Mouse (Mus musculus): ENCODE results near the gene Flot1. TPM values are rescaled to one million over a fixed set of nuclear protein-coding genes. Genes with fewer than 3 reads are reported as not detected.

Gene Flot1
- total and polyA plus RNA-seq, 3 experiments, result 38.1 to 64.1 TPM; not detected in 1

DNA sequence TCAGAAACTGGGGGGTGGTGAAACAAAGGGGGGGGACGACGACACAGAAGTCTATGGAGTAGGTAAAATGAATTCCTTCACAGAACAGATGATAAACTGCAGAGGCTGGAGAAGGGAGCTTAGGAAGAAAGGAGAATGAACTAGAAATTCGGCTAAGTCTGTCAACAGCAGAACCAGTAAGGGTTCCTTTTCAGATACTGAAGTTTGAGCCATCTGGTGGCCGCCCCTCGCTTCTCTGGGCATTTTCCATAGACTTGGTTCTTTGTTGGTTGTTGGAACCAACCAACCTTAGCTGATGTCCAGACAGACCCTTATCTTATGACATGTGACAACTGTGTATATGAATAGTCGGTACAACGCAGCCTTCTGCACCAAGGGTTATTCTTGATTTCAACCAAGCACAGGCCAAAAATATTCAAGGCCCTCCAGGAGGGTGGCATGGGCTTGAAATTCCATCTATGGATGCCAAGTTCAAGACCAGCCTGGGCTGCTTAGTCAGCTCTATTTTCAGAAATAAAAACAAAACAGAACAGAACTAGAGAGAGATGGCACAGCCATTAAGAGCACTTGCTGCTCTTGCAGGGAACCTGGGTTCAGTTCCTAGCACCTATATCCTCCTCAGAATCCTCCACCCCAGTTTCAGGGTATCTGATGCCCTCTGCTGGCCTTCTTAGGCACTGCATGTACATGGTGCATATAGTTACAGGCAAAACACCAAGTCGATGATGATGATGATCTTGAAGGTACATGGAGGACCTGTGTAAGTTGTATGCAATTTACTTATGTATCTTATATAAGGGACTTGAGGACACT lies 48.1 kb downstream of the Flot1 start:
- Histone ChIP-seq H3K9ac (ENCODE audit: control insufficient read depth, low read depth, low read length, poor library complexity, severe bottlenecking) (peak overlapping the region; percentile 52), H3K79me2 (ENCODE audit: control insufficient read depth, insufficient read depth, low read length, poor library complexity) (peaks cover 18% of the 10 kb centered on the region), H3K4me1 (ENCODE audit: control insufficient read depth in 1 of 2, insufficient read depth in 2 of 2, low read length in 2 of 2) (peaks cover 2 to 18% of the 10 kb centered on the region in 2 experiments; a peak in 3 of 4 replicates), H3K9me3 (replicated peaks; ENCODE audit: insufficient read depth, low read length) (no peaks in the 10 kb centered on the region), H3K36me3 (ENCODE audit: control insufficient read depth in 1 of 2, insufficient read depth in 2 of 2, low read length in 2 of 2) (peaks cover 0 to 14% of the 10 kb centered on the region in 2 experiments; a peak in 2 of 4 replicates), H3K27me3 (ENCODE audit: control insufficient read depth in 1 of 2, insufficient read depth in 2 of 2, low read length in 2 of 2) (no peaks in the 10 kb centered on the region), H3K4me3 (ENCODE audit: control insufficient read depth in 1 of 2, insufficient read depth in 1 of 2, low read depth in 2 of 2, low read length in 2 of 2) (peak overlapping the region; percentile 21 to 38), H3K27ac (ENCODE audit: control insufficient read depth, low read depth, low read length) (peak overlapping the region; percentile 88)
- peak; percentile 74 for DNase-seq (ENCODE audit: low read depth, low spot score)
- TF ChIP-seq ELF1 (IDR thresholded peaks at IDR 0.05; ENCODE audit: low read depth, low read length) (no peak), POLR2AphosphoS5 (IDR thresholded peaks at IDR 0.05; ENCODE audit: borderline replicate concordance, low read depth, low read length) (no peak), KAT2A (conservative IDR thresholded peaks at IDR 0.05; ENCODE audit: low read depth, low read length) (no peak), ZNF384 (IDR thresholded peaks at IDR 0.05; ENCODE audit: low read depth, low read length) (peak; percentile 85), CTCF (IDR thresholded peaks at IDR 0.05 in 2 of 3, conservative IDR thresholded peaks at IDR 0.05 in 1 of 3; ENCODE audit: control insufficient read depth in 1 of 3, insufficient read depth in 1 of 3, low read depth in 2 of 3, low read length in 3 of 3, poor library complexity in 1 of 3, severe bottlenecking in 1 of 3) (peak; percentile 59 to 80 (median 73)), NRF1 (IDR thresholded peaks at IDR 0.05; ENCODE audit: insufficient read depth, low read depth, low read length, poor library complexity, severe bottlenecking) (no peak), MYB (IDR thresholded peaks at IDR 0.05; ENCODE audit: low read depth, low read length) (no peak), ZC3H11A (IDR thresholded peaks at IDR 0.05; ENCODE audit: low read depth, low read length) (peak; percentile 46), CHD2 (IDR thresholded peaks at IDR 0.05; ENCODE audit: low read length) (no peak), RCOR1 (IDR thresholded peaks at IDR 0.05; ENCODE audit: low read depth, low read length) (0 out of 2 replicates have a peak, but pooled peaks have one; percentile 17), UBTF (IDR thresholded peaks at IDR 0.05; ENCODE audit: borderline replicate concordance, insufficient read depth, low read depth, low read length) (no peak), ETS1 (IDR thresholded peaks at IDR 0.05; ENCODE audit: low read depth, low read length) (no peak), SMC3 (IDR thresholded peaks at IDR 0.05; ENCODE audit: low read depth, low read length) (peak; percentile 76), GATA1 (IDR thresholded peaks at IDR 0.05; ENCODE audit: low read depth, low read length) (no peak), TBP (IDR thresholded peaks at IDR 0.05; ENCODE audit: low read depth, low read length) (0 out of 2 replicates have a peak, but pooled peaks have one; percentile 4), MAX (IDR thresholded peaks at IDR 0.05; ENCODE audit: low read length) (no peak), JUND (IDR thresholded peaks at IDR 0.05; ENCODE audit: low read depth, low read length) (no peak), E2F4 (IDR thresholded peaks at IDR 0.05; ENCODE audit: borderline replicate concordance, low read depth, low read length) (no peak), MAZ (IDR thresholded peaks at IDR 0.05; ENCODE audit: low read depth, low read length) (no peak), EP300 (IDR thresholded peaks at IDR 0.05; ENCODE audit: low read depth in 1 of 2, low read length in 2 of 2) (no peak), MYC (IDR thresholded peaks at IDR 0.05; ENCODE audit: low read depth, low read length) (no peak), POLR2A (IDR thresholded peaks at IDR 0.05; ENCODE audit: control insufficient read depth in 1 of 2, insufficient read depth in 1 of 2, low read depth in 1 of 2, low read length in 2 of 2, poor library complexity in 1 of 2) (0 out of 4 replicates have a peak, but pooled peaks of 1 of the 2 experiments have one; percentile 3), ZMIZ1 (IDR thresholded peaks at IDR 0.05; ENCODE audit: low read depth, low read length) (no peak), GABPA (IDR thresholded peaks at IDR 0.05; ENCODE audit: low read depth, low read length) (no peak), ZKSCAN1 (IDR thresholded peaks at IDR 0.05; ENCODE audit: low read depth, low read length) (no peak), MXI1 (IDR thresholded peaks at IDR 0.05; ENCODE audit: low read depth, low read length) (no peak), CHD1 (IDR thresholded peaks at IDR 0.05; ENCODE audit: low read depth, low read length) (no peak), SIN3A (IDR thresholded peaks at IDR 0.05; ENCODE audit: low read length) (no peak; the same call in 1 of the 2 replicates), USF2 (IDR thresholded peaks at IDR 0.05; ENCODE audit: borderline replicate concordance in 1 of 2, insufficient read depth in 1 of 2, low read depth in 1 of 2, low read length in 2 of 2) (no peak), HCFC1 (IDR thresholded peaks at IDR 0.05; ENCODE audit: low read depth, low read length) (no peak), USF1 (IDR thresholded peaks at IDR 0.05; ENCODE audit: low read depth, low read length) (0 out of 2 replicates have a peak, but pooled peaks have one; percentile 8), TCF12 (IDR thresholded peaks at IDR 0.05; ENCODE audit: low read depth, low read length) (no peak), NELFE (IDR thresholded peaks at IDR 0.05; ENCODE audit: low read depth, low read length) (no peak), RAD21 (IDR thresholded peaks at IDR 0.05; ENCODE audit: low read depth, low read length) (peak; percentile 70)
